Mouse (Mus musculus): Measurements from ENCODE around the gene Emilin2. TPM values are rescaled to one million over a fixed set of nuclear protein-coding genes. Genes with fewer than 3 reads are reported as not detected.

The Emilin2 gene
- polyA plus RNA-seq, 1 experiment, result 1.6 TPM

DNA sequence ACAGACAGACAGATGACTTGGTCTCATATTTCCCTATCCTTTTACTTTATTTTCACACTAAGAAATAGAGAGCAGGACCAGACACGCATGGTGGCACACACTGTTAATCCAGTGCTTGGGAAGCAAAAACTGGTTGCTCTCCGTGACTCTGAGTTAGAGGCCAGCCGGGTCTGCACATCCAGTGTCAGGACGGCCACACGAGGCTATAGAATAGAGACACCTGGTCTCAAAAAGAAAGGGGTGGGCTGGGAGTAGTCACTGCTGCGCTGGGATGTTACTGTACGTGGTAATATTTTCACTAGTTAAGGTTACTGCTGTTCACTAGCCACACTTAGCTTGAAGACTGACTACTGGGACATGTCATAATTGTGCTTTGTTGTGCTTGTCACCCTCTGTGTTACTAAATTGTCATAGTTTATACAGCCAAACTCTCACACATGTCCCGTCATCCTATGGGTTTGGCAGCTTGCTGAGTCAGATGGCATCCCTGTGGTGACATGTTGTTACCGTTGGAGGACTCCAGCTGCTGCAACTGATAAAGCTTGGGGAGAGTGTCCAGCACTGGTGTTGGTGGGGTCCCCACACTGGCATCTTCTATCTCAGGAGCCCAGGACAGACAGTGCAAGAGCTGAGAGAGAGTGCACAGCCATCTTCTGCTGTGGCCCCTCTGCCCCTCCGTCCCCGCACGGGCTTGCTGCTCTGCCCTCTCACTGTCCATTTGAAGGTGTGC is 76.4 kb downstream of the Emilin2 start:
- DNase-seq (ENCODE audit: extremely low spot score in 1 of 2, low spot score in 1 of 2), result no peak

DNA sequence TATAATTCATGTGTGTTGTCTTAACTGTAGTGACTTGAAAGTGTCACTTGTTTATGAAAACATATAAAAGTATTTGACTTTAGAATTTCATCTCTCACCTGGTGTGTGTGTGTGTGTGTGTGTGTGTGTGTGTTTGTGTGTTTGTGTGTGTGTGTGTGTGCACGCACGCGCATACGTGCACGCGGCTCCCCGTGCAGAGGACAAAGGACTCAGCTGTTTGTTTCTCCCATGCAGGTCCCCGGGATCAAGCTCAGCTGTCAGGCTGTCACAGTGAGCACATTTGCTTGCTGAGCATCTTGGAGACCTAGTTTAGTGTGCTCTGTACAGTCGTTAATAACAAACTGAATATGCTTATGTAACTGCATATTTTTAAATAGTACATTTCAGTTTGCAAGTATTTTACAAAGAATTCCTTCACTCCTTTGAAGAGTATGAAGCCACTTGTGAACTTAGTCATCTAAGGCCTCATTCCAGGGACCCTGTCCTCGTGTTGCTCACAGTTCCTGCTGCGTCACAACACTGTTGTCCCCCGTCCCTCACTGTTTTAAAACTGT is 77.7 kb downstream of the Emilin2 start:
- no peak for DNase-seq (ENCODE audit: extremely low spot score in 1 of 2, low spot score in 1 of 2)

DNA sequence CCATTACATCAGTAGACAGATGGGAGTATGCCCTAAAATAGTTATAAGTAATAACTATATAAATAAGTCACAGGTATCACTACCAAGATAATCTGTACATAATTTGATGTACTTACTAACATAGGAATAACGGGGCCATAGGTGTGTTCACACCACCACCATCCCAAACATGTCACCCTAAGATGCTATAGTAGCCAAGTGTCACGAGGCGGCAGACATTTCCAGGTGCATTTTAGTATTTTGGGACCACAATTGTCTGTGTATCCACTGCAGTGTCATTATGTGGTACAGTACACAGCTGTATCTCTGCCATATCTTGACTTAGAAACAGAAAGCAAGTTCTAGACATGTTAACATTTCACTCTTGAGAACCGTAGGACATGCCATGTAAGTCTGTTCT is 78.6 kb downstream of the Emilin2 start:
- DNase-seq (ENCODE audit: extremely low spot score in 1 of 2, low spot score in 1 of 2), result no peak

DNA sequence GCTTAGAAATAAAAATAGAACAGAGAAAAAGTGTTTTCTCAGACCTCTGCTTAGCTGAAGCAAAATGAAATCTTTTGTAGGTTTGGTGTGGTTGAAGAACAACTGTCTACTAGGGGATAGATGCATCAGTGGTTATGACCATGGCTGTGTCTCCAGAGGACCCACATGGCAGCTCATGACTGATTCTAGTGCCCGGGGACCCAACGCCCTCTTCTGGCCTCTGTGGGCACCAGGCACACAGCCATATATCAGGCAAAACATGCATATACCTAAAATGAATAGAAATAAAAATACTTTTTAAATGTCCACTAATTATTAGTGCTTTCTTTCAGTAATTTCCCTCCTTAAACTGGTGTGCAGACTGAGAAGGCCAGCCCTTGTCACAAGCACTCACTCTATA is 79.8 kb downstream of the Emilin2 start:
- DNase-seq (ENCODE audit: extremely low spot score in 1 of 2, low spot score in 1 of 2), result no peak

DNA sequence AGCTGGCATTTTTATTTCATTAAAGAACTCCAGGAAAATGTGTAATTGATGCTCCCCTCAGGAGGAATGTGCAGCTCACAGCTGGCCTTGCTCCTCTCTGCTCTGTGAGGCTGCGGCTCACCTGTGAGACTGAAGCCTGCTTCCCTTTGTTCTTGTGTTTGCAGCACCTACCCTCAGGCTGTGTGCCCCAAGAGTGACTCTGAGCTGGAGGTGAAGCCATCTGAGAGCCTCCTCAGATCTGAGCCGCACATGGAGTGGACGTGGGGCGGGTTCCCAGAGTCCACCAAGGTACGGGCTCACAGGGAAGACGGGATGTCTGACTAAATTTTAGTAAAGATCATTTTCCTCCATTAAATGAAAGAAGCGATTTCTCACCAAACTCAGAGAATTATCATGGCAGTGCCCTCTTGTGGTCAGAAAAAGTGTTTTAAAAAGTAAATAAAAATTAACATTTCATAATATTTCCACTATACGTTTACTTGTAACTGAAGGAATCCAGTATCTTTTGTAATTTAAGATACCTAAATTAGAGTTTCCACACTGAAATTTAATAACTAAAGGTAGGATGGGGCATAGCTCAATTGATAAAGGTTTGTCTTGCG is 81.6 kb downstream of the Emilin2 start:
- DNase-seq (ENCODE audit: extremely low spot score in 1 of 2, low spot score in 1 of 2), result peak in 1 of 2 experiments; percentile 38

DNA sequence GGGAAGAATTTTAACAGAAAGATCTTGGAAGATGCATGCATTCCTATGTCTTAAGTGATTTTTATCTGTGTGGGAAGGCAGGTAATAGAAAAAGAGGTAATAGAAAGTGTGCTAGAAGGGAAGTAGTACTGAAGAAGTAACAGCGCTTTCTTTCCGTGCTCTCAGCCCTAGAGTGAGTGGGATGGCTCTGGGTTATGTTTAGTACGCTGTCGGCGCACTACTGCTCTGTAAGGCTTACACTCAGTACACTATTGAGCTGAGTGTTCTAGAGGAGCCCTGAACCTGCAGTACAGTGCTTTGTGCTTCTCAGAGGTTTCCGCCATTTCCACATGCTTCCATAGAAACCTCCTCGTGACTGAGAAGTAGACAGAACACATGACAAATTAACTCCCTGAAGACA is 83.1 kb downstream of the Emilin2 start:
- DNase-seq (ENCODE audit: extremely low spot score in 1 of 2, low spot score in 1 of 2), result peak in 1 of 2 experiments; percentile 48

DNA sequence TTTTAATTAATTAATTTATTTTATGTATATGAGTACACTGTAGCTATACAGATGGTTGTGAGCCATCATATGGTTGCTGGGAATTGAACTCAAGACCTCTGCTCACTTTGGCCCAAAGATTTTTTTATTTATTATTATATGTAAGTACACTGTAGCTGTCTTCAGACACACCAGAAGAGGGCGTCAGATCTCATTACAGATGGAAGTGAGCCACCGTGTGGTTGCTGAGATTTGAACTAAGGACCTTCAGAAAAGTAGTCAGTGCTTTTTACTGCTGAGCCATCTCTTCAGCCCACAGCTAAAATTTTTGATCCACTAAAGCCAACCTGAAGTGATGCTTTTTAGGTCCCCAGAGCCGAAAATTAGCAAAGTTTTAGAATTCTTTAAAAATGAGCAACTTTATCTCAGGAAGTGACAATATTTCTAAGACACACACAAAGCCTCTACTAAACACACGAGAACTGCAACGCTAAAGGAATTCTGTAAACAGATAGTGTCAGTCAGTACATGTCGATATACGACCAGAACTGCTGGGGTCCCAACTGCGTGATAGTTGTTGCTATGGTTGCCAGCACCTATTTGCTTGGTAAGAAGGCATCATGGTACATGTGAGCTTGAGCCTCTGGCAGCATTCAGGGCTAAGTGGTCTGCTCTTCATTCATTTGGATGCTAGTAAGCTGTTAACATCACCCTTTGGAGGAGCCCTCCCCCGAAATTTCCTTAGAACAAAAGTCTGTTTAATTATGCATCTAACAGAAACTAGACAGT is 84.5 kb downstream of the Emilin2 start:
- DNase-seq (ENCODE audit: extremely low spot score in 1 of 2, low spot score in 1 of 2), result no peak

DNA sequence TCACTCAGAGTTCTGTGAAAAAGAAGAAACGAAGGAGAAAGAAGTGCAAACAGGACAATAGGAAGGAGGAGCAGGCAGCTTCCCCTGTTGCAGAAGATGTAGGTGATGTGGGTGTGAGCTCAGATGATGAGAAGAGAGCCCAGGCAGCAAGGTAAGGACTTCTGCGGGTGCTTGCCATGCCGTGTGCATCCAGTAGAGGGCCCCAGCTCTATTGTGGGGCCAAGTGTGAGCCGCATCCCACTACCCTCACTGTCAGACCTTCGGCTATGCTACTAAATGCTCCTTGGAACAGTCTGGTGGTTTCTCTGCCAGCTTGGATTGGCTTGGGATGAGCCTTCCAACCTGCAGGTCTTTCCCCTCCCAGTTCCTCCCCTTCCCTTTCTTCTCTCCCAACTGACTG is 86.7 kb downstream of the Emilin2 start:
- no peak for DNase-seq (ENCODE audit: extremely low spot score in 1 of 2, low spot score in 1 of 2)

DNA sequence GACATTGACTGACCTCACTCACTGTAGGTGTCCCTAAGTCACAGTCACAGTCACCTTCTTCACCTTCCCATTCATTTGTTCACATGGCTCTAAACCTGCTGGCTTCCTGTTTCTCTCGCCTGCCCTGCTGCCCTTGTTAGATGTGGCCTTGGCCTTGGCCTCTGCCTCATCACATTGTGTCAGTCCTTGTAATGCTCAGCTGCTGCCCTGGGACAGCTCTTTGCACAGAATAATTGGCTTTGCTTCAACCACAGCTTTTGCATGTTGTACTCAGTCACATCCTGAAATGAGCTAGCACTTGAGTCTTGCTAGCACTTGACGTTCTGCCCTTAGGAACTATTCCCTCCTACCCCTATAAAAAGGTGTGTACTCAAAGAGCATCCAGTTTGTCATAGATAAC is 87.3 kb downstream of the Emilin2 start:
- no peak for DNase-seq (ENCODE audit: extremely low spot score in 1 of 2, low spot score in 1 of 2)

DNA sequence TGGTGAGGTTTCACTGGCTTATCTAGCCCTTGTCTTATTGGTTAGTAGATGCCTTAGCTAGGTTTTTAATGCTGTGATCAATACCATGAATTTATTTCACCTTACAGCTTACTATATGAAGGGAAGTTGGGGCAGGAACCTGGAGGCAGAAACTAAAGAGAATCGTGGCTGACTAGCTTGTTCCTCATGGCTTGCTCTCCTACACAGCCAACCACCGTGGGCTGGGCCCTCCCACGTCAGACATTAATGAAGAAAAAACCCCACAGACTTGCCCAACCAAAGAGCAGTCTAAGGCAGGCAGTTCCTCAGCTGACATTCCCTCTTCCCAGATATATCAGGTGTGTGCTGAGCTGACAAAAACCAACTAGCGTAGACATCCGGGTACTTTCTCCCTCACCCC is 88.1 kb downstream of the Emilin2 start:
- DNase-seq (ENCODE audit: extremely low spot score in 1 of 2, low spot score in 1 of 2), result peak in 1 of 2 experiments; percentile 40

DNA sequence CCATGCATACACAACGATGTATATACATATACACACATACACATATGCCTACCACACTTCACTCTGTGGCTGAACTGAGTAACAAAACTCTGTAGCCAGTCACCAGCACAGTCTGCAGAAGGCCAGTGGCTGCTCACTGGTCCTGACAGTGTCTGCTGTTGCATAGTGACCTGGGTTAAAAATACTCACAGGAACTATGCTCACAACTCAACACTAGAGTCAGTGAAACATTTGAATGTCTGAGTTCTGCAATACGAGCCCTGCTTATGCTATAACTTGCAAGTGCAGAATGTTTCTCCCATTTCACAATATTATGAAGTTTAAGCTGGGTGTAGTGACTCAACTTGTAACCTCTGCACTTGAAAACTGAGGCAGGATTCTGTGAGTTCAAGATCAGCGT is 90.4 kb downstream of the Emilin2 start:
- no peak for DNase-seq (ENCODE audit: extremely low spot score in 1 of 2, low spot score in 1 of 2)

DNA sequence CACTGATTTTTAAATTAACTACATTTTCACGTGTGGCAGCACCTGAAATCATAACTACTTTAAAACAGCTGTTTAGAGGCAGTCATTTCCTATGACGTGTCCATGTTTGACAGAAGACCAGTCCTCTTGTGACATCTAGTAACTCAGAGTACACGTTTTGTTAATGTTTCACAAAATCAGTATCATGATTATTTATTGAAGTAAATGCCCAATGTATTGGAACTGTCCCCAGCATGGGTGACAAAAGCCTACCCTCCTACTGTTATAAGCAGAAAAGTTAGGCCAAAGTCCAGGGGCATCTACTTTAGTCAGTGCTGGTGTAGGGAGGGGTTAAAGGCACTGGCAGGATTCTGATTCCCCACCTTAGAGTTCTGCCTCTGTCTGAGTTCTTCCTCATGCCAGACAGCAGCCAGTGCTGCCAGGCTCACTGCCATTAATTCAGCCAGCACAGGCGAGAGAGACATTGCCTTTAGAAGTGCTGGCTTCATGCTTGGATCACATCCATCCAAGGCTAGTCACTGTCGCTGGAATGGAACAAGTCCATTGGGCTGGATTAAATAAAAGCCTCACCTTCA is 94.6 kb downstream of the Emilin2 start:
- no peak for DNase-seq (ENCODE audit: extremely low spot score in 1 of 2, low spot score in 1 of 2)

DNA sequence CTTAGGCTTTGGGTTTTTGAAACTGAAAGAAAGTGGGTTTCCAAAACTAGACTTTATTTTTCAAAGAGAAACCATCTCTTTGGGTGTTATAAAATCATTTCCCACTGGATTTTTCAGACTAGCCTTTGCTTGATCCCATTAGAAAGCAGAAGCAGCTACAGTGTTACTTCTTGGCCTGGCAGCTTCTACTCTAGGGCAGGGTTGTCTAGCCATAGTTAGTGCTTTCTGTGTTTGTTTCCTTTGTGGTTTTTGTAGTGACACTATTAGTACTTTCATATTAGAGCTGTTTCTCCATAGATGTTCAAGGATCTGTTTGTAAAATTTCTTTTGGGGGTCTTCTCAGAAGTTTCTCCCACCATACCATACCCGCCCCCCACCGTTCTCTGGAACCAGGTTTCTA is 95.5 kb downstream of the Emilin2 start:
- no peak for DNase-seq (ENCODE audit: extremely low spot score in 1 of 2, low spot score in 1 of 2)

DNA sequence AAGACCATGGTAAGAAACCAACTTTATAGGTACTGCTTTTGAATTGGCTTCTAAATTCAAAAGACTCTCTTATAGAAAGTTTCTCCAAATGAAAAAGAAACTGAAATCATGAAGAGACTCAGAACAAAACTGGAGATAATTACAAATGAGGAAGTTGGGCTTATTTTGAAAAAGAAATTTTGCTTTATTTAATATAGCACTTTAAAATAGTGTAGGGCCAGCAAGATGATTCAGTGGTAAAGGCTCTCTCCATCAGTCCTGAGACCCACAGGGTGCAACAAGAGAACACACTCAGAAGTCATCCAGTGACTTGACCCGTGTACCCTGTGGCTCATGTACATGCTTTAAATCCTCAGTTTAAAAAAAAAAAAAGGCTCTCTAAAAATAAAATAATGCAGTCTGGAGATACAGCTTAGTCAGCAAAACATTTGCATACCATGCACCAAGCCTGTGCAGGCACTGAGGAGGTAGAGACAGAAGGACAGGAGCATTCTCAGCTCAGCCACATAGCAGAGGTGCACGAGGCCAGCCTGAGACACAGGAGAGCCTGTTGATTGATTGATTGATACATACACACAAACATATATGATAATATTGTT is 96.4 kb downstream of the Emilin2 start:
- DNase-seq (ENCODE audit: extremely low spot score in 1 of 2, low spot score in 1 of 2), result no peak

DNA sequence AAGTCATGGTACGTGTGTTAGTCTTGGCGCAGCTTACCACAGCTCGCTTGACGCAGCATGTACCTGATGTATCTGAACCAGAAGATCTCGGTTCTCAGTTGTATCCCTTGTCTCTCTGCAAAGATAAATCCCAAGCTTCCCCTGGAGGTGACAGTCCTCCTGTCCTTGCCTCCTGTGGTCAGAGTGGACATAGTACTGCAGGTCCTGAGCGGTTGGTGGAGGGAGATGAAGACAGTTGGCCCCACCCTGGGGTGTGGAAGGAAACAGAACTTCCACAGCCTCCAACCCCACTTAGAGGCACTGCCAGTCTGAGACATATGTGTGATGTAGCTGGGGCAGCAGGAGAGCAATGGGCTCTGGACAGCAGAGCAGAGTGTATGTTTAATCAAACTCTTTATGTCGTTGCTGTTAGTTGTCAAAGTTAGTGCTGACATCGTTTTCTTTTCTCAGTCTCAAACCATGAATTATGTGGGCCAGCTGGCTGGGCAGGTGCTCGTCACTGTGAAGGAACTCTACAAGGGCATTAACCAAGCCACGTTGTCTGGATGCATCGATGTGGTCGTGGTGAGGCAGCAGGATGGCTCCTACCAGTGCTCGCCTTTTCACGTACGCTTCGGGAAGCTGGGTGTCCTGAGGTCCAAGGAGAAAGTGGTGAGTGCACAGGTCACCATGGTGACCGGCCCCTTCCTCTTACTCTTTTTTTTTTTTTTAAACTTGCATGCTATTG is 97.1 kb downstream of the Emilin2 start:
- DNase-seq (ENCODE audit: extremely low spot score in 1 of 2, low spot score in 1 of 2), result no peak

DNA sequence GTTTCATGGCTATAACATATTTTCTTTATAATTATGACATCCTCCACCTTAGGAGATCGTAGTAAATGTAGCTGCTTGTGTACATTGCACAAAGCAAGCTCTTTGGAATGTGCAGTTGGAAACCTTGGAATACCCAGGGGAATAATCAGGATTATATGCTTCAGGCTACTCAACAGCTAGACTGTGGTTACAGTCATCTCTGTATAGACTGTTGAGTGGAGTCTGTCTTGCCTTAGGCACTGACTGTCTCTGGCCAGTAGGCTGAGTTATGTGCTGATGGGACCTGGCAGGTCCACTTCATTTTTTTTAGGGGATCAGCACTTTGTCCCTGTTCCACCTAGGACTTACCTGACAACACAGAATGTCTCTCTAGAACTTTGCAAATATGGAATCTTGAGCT is 98.1 kb downstream of the Emilin2 start:
- no peak for DNase-seq (ENCODE audit: extremely low spot score in 1 of 2, low spot score in 1 of 2)

DNA sequence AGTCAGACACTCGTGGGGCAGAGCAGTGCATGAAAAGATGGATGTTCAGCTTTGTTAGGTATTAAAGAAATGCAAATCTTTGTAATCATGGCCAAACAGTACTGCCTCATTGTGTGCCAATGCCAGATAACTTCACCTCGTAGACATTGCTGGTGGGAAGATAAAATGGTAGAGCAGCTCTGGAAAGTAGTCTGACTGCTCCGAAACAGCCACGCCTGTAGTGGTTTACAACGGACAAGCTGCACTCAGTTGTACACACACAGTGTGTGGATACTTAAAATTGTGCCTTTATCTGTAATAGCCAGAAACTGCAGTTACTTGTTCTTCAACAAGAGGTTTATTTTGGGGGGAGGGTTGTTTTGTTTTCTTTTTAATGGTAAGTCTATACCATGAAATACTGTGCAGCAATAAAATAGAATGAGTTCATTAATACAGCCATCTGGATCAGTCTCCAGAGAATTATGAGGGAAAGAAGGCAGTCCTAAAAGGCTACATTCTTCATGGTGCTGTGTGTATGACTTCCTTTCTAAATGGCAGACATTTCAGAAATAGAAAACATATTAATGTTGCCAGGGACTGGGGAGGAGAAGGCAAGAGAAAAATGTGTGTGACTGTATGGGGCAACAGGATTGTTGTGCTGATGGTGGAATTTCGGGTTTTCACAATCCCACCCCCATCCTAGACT is 99.7 kb downstream of the Emilin2 start:
- no peak for DNase-seq (ENCODE audit: extremely low spot score in 1 of 2, low spot score in 1 of 2)

DNA sequence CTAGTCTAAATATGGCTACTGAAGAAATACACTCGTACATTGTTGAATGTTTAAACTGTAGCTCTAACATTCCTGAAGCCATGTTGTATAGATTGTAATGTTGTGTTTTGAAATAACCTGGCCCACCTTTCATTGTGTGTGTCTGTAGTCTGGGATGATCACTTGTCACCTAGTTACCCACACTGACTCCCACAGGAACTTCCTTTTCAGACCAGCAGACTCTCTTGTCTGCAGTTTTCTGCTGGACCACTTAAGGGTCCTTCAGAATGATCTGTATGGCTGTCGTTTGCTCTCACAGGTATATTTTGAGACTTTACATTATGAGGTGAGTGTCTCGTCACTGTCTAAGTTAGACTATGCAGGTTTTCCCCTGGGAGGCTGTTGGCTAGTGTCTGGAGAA is 101.8 kb downstream of the Emilin2 start:
- DNase-seq (ENCODE audit: extremely low spot score in 1 of 2, low spot score in 1 of 2), result no peak

DNA sequence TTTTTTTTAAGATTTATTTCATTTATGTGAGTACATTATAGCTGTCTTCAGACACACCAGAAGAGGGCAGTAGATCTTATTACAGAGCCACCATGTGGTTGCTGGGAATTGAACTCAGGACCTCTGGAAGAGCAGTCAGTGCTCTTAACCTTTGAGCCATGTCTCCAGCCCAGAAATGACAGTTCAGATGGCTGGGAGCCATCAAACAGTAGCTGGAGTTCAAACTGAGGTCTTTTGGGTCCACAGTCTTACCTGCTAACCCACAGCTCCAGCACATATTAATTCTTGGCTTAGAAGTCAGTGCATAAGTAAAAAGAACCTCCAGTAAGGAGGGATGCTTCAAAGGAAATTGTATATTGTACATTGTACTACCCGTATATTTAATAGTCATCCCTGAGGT is 102.9 kb downstream of the Emilin2 start:
- DNase-seq (ENCODE audit: extremely low spot score in 1 of 2, low spot score in 1 of 2), result no peak

DNA sequence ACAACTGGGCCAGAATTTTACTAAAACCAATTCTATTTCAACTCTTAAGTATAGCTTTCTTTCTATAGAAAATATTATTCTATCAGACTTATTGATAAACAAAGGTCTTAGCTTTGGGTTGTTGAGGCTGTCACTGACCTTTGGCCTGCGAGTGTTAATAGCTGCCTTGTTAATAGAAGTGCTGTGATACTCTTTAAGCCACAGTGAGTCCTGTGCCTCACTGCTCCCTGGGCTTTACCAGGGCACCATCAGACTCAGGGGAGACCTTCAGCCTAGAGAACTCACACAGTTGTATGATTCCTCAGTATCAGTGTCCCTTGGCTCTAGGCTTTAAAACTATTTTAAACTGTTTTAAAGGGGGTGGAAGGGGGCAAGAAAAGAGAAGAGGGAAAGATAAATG is 103.4 kb downstream of the Emilin2 start:
- no peak for DNase-seq (ENCODE audit: extremely low spot score in 1 of 2, low spot score in 1 of 2)

All from frontal cortex, adult 2 months (tissue).